Mouse (Mus musculus) liver, adult 2 months (tissue): Measurements from ENCODE around the gene Serpinb1b. TPM values are rescaled to one million over a fixed set of nuclear protein-coding genes. Genes with fewer than 3 reads are reported as not detected.

ENCODE experiments used
- DNase-seq: peaks from one replicate; pipeline ENCODE4 v3.0.0-alpha.2; 2011; ENCODE audit warnings: low read depth, low spot score; ENCODE audit errors: extremely low read depth
- H3K27ac ChIP-seq: fragments of 200-500 bp; replicated peaks from 2 replicates; pipeline ENCODE4 v1.5.1; 2012; ENCODE audit warnings: low read depth, mild to moderate bottlenecking, control low read depth, inconsistent platforms, low read length; ENCODE audit not compliant: insufficient read depth
- H3K27me3 ChIP-seq: fragments of 200-500 bp; 2 replicates; pipeline ENCODE4 v1.6.1; 2012; ENCODE audit warnings: mild to moderate bottlenecking, moderate library complexity, low read length, inconsistent platforms; ENCODE audit not compliant: control insufficient read depth, insufficient read depth
- H3K36me3 ChIP-seq: fragments of 200-500 bp; 2 replicates; pipeline ENCODE4 v1.6.1; 2012; ENCODE audit warnings: low read length, inconsistent platforms; ENCODE audit not compliant: control insufficient read depth, insufficient read depth
- H3K4me1 ChIP-seq: fragments of 200-500 bp; 2 replicates; pipeline ENCODE4 v1.6.1; 2011; ENCODE audit warnings: low read length; ENCODE audit not compliant: control insufficient read depth, insufficient read depth
- H3K4me3 ChIP-seq: fragments of 200-500 bp; 2 replicates; pipeline ENCODE4 v1.5.1; 2011; ENCODE audit warnings: low read depth, mild to moderate bottlenecking, control low read depth, low read length, moderate library complexity; ENCODE audit not compliant: insufficient read depth
- H3K79me2 ChIP-seq: fragments of 200-500 bp; 2 replicates; pipeline ENCODE4 v1.6.1; 2012; ENCODE audit warnings: inconsistent platforms, mild to moderate bottlenecking, low read length, moderate library complexity; ENCODE audit not compliant: control insufficient read depth, insufficient read depth
- H3K9ac ChIP-seq: fragments of 200-500 bp; 2 replicates; pipeline ENCODE4 v1.6.1; 2012; ENCODE audit warnings: low read depth, mild to moderate bottlenecking, control low read depth, inconsistent platforms, low read length
- CTCF ChIP-seq: fragments of 200-500 bp; IDR thresholded peaks from 2 replicates; pipeline ENCODE4 v1.5.1; 2011; ENCODE audit warnings: low read depth, low read length, control low read depth
- POLR2A ChIP-seq: fragments of 200-500 bp; IDR thresholded peaks from 2 replicates; pipeline ENCODE4 v1.6.1; 2011; ENCODE audit warnings: low read length, control low read depth; ENCODE audit not compliant: insufficient read depth; ENCODE audit errors: extremely low read depth
- WGBS: fragments of 180-500 bp; shearing (Covaris S2); methylation state at CpG from one replicate; pipeline ENCODE4 v1.1.7; 2018; 5-methylcytosine and 5-hydroxymethylcytosine counted together
- polyA plus RNA-seq: library from polyadenylated mRNA; depleted of rRNA; stranded (reverse); fragments of >200 nt; gene quantifications from 2 replicates; pipeline ENCODE4 v1.2.3, GENCODE M21; 2012
- total RNA-seq: library from RNA; depleted of rRNA; stranded (reverse); fragments of >200 nt; gene quantifications from 2 replicates; pipeline ENCODE4 v1.2.3, GENCODE M21; 2014

Serpinb1b gene
- total and polyA plus RNA-seq, 2 experiments = 0.09 TPM; not detected in 1

- H3K4me1 ChIP-seq = no peaks in the 10 kb centered on the region
- no peaks in the 10 kb centered on the region for H3K36me3 ChIP-seq
- no peak overlapping the region for H3K4me3 ChIP-seq
- TF ChIP-seq CTCF = peak; percentile 66
- no peak for TF ChIP-seq POLR2A
- no peak overlapping the region for H3K27ac ChIP-seq
- H3K27me3 ChIP-seq = no peaks in the 10 kb centered on the region
- peak; percentile 26 for DNase-seq
- no peaks in the 10 kb centered on the region for H3K79me2 ChIP-seq
- no peak overlapping the region for H3K9ac ChIP-seq
Observed at GRCm38 (mm10) chr13:33074029-33074428, 4.3 kb upstream of the Serpinb1b start.

GRCm38 (mm10) chr13:33076247-33076646 is 2.1 kb upstream of the Serpinb1b start:
- 73% methylated on average over 3 of the region's 3 CpGs for WGBS
- Histone ChIP-seq H3K27ac (no peak overlapping the region), H3K79me2 (no peaks in the 10 kb centered on the region), H3K4me3 (no peak overlapping the region), H3K36me3 (no peaks in the 10 kb centered on the region), H3K9ac (no peak overlapping the region), H3K4me1 (peaks cover 2% of the 10 kb centered on the region; the same call in 1 of the 2 replicates), H3K27me3 (no peaks in the 10 kb centered on the region)
- DNase-seq = no peak
- no peak for TF ChIP-seq POLR2A
- TF ChIP-seq CTCF = no peak

GRCm38 (mm10) chr13:33077026-33077685 is 1.2 kb upstream of the Serpinb1b start:
- 83% methylated on average over 10 of the region's 10 CpGs for WGBS
- DNase-seq = peak; percentile 17
- no peak for TF ChIP-seq POLR2A
- TF ChIP-seq CTCF = no peak

GRCm38 (mm10) chr13:33079391-33079790 is 1.0 kb downstream of the Serpinb1b start:
- no peak overlapping the region for H3K9ac ChIP-seq
- WGBS = 14% methylated on average over 6 of the region's 6 CpGs
- no peak overlapping the region for H3K27ac ChIP-seq
- H3K27me3 ChIP-seq = no peaks in the 10 kb centered on the region
- TF ChIP-seq CTCF (0 out of 2 replicates have a peak, but pooled peaks have one; percentile 19), POLR2A (no peak)
- no peak overlapping the region for H3K4me3 ChIP-seq
- peaks cover 2% of the 10 kb centered on the region; the same call in 1 of the 2 replicates for H3K4me1 ChIP-seq
- H3K36me3 ChIP-seq = no peaks in the 10 kb centered on the region
- DNase-seq = peak; percentile 37
- H3K79me2 ChIP-seq = no peaks in the 10 kb centered on the region

More at GRCm38 (mm10) chr13:33077026-33077685, 1.2 kb upstream of the Serpinb1b start:
- no peaks in the 10 kb centered on the region for H3K27me3 ChIP-seq
- H3K4me3 ChIP-seq = no peak overlapping the region
- H3K36me3 ChIP-seq = no peaks in the 10 kb centered on the region
- H3K79me2 ChIP-seq = no peaks in the 10 kb centered on the region
- H3K27ac ChIP-seq = no peak overlapping the region
- H3K4me1 ChIP-seq = peaks cover 2% of the 10 kb centered on the region; the same call in 1 of the 2 replicates
- H3K9ac ChIP-seq = no peak overlapping the region

DNA sequence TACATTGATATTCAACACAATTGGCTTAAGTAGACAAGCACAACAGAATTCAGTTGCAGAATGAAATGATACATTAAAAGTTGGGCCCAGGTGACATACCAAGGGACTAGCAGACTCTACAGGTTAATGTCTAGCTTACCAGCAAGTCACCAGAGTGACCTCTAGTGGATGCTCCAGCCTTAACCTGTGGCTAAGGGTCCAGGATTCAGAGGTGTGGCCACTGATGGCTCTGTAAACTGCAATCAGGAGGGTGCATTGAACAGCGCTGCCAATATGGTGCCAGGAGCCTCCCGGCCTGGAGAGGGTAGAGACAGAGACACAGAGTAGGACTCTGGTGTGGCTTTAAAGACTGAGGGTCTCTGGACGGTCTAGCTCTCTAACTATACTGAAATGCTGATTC is 2.0 kb downstream of the Serpinb1b start:
- no peaks in the 10 kb centered on the region for H3K27me3 ChIP-seq
- H3K36me3 ChIP-seq = no peaks in the 10 kb centered on the region
- peaks cover 2% of the 10 kb centered on the region; the same call in 1 of the 2 replicates for H3K4me1 ChIP-seq
- no peaks in the 10 kb centered on the region for H3K79me2 ChIP-seq
- 22% methylated on average over 3 of the region's 3 CpGs for WGBS
- no peak for DNase-seq
- no peak overlapping the region for H3K27ac ChIP-seq
- no peak overlapping the region for H3K9ac ChIP-seq
- no peak overlapping the region for H3K4me3 ChIP-seq
- TF ChIP-seq CTCF = peak; percentile 25; the same call in 1 of the 2 replicates
- no peak for TF ChIP-seq POLR2A

GRCm38 (mm10) chr13:33083834-33084233 is 5.5 kb downstream of the Serpinb1b start:
- Histone ChIP-seq H3K27me3 (no peaks in the 10 kb centered on the region), H3K79me2 (no peaks in the 10 kb centered on the region), H3K9ac (no peak overlapping the region), H3K36me3 (no peaks in the 10 kb centered on the region), H3K27ac (no peak overlapping the region), H3K4me3 (no peak overlapping the region), H3K4me1 (peaks cover 2% of the 10 kb centered on the region; the same call in 1 of the 2 replicates)
- 51% methylated on average over 2 of the region's 2 CpGs for WGBS
- DNase-seq = no peak
- TF ChIP-seq POLR2A (no peak), CTCF (no peak)
